Mouse (Mus musculus) spleen, postnatal 4 days (tissue): ENCODE data around the gene Mcpt8.
"Not testable (repeated sequence)": the region's sequence is repeated elsewhere in the genome, so short reads cannot be mapped to it uniquely, and the experiment has no call there.

Experiments used
- DNase-seq, 2 experiments: peaks; one replicate each; pipeline ENCODE4 v3.0.0; 2022; ENCODE audit warnings: low spot score in 2 of 2

Gene Mcpt8

GRCm38 (mm10) chr14:56085167-56085566 is at the start of gene Mcpt8:
TSS of gene Mcpt8 (minus strand) at chr14:56085273.
- no peak for DNase-seq

GRCm38 (mm10) chr14:56133675-56134074 is 48.6 kb upstream of the Mcpt8 start:
- not testable (repeated sequence) for DNase-seq

- not testable (repeated sequence) for DNase-seq
Measured at GRCm38 (mm10) chr14:56132508-56132907, 47.4 kb upstream of the Mcpt8 start, which contains the start of gene Gzmd. TSS of gene Gzmd (minus strand) at chr14:56132608.

DNA sequence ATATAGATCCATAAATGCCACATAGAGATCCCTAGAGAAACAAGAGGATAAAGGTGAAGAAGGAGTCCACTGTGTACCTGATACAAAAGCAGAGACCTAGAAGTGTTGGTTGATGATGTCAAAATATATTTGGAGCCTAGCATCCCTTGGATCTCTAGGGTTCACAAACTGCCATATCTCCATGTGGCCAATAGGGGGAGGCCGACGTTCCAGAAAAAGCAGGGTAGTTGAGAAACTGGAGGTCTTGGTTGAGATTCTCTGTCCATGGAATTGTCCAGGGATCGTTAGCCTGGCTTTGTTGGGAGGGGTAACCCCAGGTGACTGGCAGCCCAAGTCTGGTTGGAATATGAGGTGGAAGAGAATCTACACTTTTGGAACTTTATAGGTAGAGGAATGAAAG is 43.3 kb upstream of the Mcpt8 start:
- no peak for DNase-seq

GRCm38 (mm10) chr14:56123516-56123915 is 38.4 kb upstream of the Mcpt8 start:
- DNase-seq, result no peak

DNA sequence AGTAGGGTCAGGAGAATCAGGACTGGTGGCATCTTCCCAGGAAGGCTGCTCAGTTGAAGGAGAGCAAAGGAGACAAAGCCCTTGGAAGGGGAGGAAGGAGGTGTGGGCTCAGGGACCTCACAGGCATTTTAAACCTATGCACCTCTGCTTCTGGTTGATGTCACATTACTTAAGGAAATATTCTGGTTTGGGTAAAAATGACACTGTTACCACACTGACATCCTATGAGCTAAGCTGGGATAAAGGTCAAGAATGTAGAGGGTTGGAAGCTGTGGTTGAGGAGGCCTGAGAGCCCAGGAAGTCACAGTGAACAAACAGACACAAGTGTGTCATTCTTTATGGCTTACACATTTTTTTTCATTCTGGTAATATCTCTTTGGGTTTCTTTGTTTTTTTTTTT is 35.5 kb upstream of the Mcpt8 start, which contains the start of gene Gzme:
Gzme (minus strand) TSS at position 101 of the 400 bp plus-strand sequence.
- DNase-seq, result no peak

GRCm38 (mm10) chr14:56115531-56116310 is 30.6 kb upstream of the Mcpt8 start:
- DNase-seq, result not testable (repeated sequence)

DNA sequence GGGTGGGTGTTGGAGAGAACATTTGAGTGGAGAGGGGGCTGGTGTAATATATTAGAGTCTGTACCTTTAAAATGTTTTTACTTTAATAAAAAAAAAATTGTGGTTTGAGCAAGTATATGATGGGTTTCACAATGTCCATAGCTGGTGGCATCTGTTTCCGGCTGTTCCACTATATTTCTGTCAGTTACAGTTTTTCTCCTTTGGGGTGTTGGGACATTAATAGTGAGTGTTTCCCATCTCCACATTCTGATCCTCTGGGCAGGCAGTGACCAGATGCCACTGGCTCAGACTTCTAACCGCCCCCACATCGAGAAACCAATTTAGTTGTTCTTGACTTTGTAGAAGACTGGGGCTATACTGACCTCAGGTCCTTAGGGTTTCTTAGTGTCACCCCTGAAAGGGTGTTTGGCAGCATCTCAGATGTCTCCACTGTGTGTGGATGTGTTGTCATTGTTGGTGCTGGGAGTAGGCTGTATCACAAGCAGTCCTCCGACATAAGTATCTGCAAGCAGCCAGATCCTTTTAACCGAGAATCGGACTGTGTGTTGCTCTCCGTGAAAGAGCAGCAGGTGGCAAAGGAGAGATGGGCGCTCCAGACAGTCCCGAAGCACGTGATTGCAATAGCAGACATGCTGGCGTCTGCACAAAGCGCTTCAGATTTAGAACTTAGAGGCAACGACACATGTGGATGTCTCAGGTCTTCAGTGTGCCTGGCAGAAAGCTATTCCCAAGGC is 20.5 kb upstream of the Mcpt8 start:
- DNase-seq, result no peak

GRCm38 (mm10) chr14:56105016-56105415 is 19.9 kb upstream of the Mcpt8 start:
- no peak for DNase-seq

GRCm38 (mm10) chr14:56103452-56103851 is 18.4 kb upstream of the Mcpt8 start:
- DNase-seq, result no peak

- no peak for DNase-seq
Measured at GRCm38 (mm10) chr14:56102386-56102785, 17.3 kb upstream of the Mcpt8 start, which contains the start of gene Ctsg. TSS of gene Ctsg (minus strand) at chr14:56102574.

DNA sequence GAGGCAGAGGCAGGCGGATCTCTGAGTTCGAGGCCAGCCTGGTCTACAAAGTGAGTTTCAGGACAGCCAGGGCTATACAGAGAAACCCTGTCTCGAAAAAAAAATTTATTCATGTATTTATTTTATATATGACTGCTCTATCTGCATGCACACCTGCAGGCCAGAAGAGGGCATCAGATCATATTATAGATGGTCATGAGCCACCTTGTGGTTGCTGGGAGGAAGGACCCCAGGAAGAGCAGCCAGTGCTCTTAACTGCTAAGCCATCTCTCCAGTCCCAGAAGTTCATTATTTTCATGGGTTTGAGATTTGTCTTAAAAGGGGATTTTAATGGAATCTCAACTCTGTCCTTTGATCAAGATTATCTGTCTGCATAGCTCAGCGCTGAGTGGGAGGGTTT is 13.9 kb upstream of the Mcpt8 start:
- no peak for DNase-seq

- no peak for DNase-seq
Measured at GRCm38 (mm10) chr14:56097597-56097996, 12.5 kb upstream of the Mcpt8 start.

- no peak for DNase-seq
Measured at GRCm38 (mm10) chr14:56093353-56093752, 8.3 kb upstream of the Mcpt8 start.

GRCm38 (mm10) chr14:56086711-56087110 is 1.6 kb upstream of the Mcpt8 start:
- DNase-seq, result no peak

GRCm38 (mm10) chr14:56082016-56082415 is 3.1 kb downstream of the Mcpt8 start:
- no peak for DNase-seq

DNA sequence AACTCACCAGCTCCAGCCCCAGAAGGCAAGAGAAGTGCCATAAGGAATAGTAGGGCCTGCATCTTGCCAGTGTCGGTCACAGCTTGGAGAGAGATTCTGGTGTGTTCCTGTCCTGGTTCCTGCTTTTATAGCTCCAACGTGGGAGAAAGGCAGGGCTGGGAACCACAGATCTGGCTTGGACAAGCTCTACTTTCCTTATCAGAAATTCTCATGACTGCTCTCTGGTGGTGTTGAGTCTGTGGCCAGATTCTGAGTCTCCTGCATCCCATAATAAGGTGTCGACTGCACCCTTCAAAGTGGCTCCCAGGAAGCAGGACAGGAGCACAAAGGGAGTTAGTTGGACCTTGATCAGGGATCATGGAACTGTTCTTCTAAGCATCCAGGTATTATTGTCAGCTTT is 22.9 kb downstream of the Mcpt8 start, which contains the start of gene Mcpt4:
Mcpt4 (minus strand) TSS at position 101 of the 400 bp plus-strand sequence.
- DNase-seq, result not testable (repeated sequence)

DNA sequence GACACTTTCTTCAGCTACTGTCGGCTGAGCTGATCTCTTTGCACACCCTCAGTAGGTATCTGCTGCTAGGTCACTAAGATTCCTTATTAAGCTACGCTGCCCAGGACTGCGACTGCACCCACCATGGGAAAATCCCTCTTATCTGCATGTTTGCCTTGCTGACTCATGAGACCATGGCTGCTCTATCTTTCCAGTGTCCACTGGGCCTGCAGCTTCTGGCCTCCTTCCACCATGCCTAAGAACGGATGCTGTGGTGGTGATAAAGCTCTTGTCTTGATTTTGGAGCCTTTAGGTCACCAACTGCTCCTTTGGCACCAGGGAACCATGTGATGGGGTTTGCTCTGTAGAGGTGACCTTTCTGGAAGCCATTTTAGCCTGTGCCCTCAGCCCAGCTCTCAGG is 27.4 kb downstream of the Mcpt8 start:
- DNase-seq, result no peak

- DNase-seq, result no peak
Measured at GRCm38 (mm10) chr14:56055408-56055807, 29.7 kb downstream of the Mcpt8 start.

GRCm38 (mm10) chr14:56041792-56042191 is 43.3 kb downstream of the Mcpt8 start, which contains the start of gene Mcpt2:
TSS of gene Mcpt2 (plus strand) at chr14:56042041.
- DNase-seq, result peak in 1 of 2 experiments; percentile 34

GRCm38 (mm10) chr14:56034433-56034832 is 50.6 kb downstream of the Mcpt8 start:
- DNase-seq, result no peak
